Mouse (Mus musculus): ENCODE measurements at regions not wholly inside any gene's neighbourhood (a gene's known extent, or its start where the extent isn't known, plus 50 kb on each side); places are given as distances from the start of the nearest gene placed in this dataset.

DNA sequence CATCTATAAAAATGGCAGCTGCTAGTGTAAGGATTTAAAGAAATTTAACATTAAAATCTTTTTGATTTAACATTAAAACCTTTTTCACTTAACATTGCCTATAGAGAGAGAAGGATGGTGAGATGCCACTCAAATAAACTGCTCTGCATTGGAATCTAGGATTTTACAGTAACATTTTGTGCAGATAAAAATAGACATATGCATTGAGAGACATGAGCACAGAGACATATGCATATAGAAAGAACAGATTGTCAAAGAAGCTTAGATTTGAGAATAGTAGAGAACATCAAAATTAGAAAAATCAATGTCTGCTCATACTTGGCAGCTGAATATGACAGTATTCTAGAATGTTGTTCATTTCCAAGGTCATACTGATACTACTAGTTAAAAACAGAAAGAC, 220.2 kb downstream of the Arap2 start:
- no peak for TF ChIP-seq CTCF (IDR thresholded peaks at IDR 0.05; ENCODE audit: low read depth)
- TF ChIP-seq EP300 (IDR thresholded peaks at IDR 0.05; ENCODE audit: low read depth): no peak
- H3K4me2 ChIP-seq (ENCODE audit: low read depth, low read length): no peak overlapping the region
- no peak for DNase-seq
- no peak overlapping the region for H3K4me3 ChIP-seq (ENCODE audit: low read depth, low read length)
- ATAC-seq: no peak
- no peaks in the 10 kb centered on the region for H3K36me3 ChIP-seq (replicated peaks; ENCODE audit: insufficient read depth, low read length)
- H3K27me3 ChIP-seq (ENCODE audit: insufficient read depth, low read length): no peaks in the 10 kb centered on the region
- no peaks in the 10 kb centered on the region for H3K4me1 ChIP-seq (ENCODE audit: insufficient read depth)
- no peak overlapping the region for H3K9ac ChIP-seq (replicated peaks)
- H3K27ac ChIP-seq (ENCODE audit: low read depth): no peak overlapping the region
- no peaks in the 10 kb centered on the region for H3K9me3 ChIP-seq (ENCODE audit: low read length)

- no peak for ATAC-seq
Measured at GRCm38 (mm10) chr5:62539304-62539703, 226.7 kb downstream of the Arap2 start.

GRCm38 (mm10) chr5:62511827-62512226, 254.1 kb downstream of the Arap2 start:
- WGBS (ENCODE audit: insufficient replicate concordance): 63% methylated on average over 1 of the region's 1 CpGs
- H3K36me3 ChIP-seq (replicated peaks; ENCODE audit: insufficient read depth, low read length): no peaks in the 10 kb centered on the region
- H3K9me3 ChIP-seq (ENCODE audit: low read length): no peaks in the 10 kb centered on the region
- no peaks in the 10 kb centered on the region for H3K4me1 ChIP-seq (ENCODE audit: insufficient read depth)
- no peak for ATAC-seq
- TF ChIP-seq CTCF (IDR thresholded peaks at IDR 0.05; ENCODE audit: low read depth) (no peak), EP300 (IDR thresholded peaks at IDR 0.05; ENCODE audit: low read depth) (no peak)
- no peaks in the 10 kb centered on the region for H3K27me3 ChIP-seq (ENCODE audit: insufficient read depth, low read length)
- no peak for DNase-seq
- no peak overlapping the region for H3K9ac ChIP-seq (replicated peaks)
- H3K4me2 ChIP-seq (ENCODE audit: low read depth, low read length): no peak overlapping the region
- H3K27ac ChIP-seq (ENCODE audit: low read depth): no peak overlapping the region
- no peak overlapping the region for H3K4me3 ChIP-seq (ENCODE audit: low read depth, low read length)

More at GRCm38 (mm10) chr5:62539304-62539703, 226.7 kb downstream of the Arap2 start:
- DNase-seq: no peak
- Histone ChIP-seq H3K4me1 (ENCODE audit: insufficient read depth) (no peaks in the 10 kb centered on the region), H3K27me3 (ENCODE audit: insufficient read depth, low read length) (no peaks in the 10 kb centered on the region), H3K9ac (replicated peaks) (no peak overlapping the region), H3K4me2 (ENCODE audit: low read depth, low read length) (no peak overlapping the region), H3K36me3 (replicated peaks; ENCODE audit: insufficient read depth, low read length) (no peaks in the 10 kb centered on the region), H3K4me3 (ENCODE audit: low read depth, low read length) (no peak overlapping the region), H3K27ac (ENCODE audit: low read depth) (no peak overlapping the region), H3K9me3 (ENCODE audit: low read length) (no peaks in the 10 kb centered on the region)
- WGBS (ENCODE audit: insufficient replicate concordance): 66% methylated on average over 2 of the region's 2 CpGs
- TF ChIP-seq EP300 (IDR thresholded peaks at IDR 0.05; ENCODE audit: low read depth) (no peak), CTCF (IDR thresholded peaks at IDR 0.05; ENCODE audit: low read depth) (no peak)

GRCm38 (mm10) chr5:62483521-62483920, 282.4 kb downstream of the Arap2 start:
- DNase-seq: no peak
- H3K4me3 ChIP-seq (ENCODE audit: low read depth, low read length): no peak overlapping the region
- no peak overlapping the region for H3K27ac ChIP-seq (ENCODE audit: low read depth)
- H3K9ac ChIP-seq (replicated peaks): no peak overlapping the region
- H3K9me3 ChIP-seq (ENCODE audit: low read length): no peaks in the 10 kb centered on the region
- H3K4me2 ChIP-seq (ENCODE audit: low read depth, low read length): no peak overlapping the region
- no peak for TF ChIP-seq EP300 (IDR thresholded peaks at IDR 0.05; ENCODE audit: low read depth)
- no peak for TF ChIP-seq CTCF (IDR thresholded peaks at IDR 0.05; ENCODE audit: low read depth)
- H3K27me3 ChIP-seq (ENCODE audit: insufficient read depth, low read length): no peaks in the 10 kb centered on the region
- WGBS (ENCODE audit: insufficient replicate concordance): 31% methylated on average over 5 of the region's 5 CpGs
- ATAC-seq: no peak
- no peaks in the 10 kb centered on the region for H3K4me1 ChIP-seq (ENCODE audit: insufficient read depth)
- no peaks in the 10 kb centered on the region for H3K36me3 ChIP-seq (replicated peaks; ENCODE audit: insufficient read depth, low read length)

- H3K4me1 ChIP-seq (ENCODE audit: insufficient read depth): no peaks in the 10 kb centered on the region
- no peak for ATAC-seq
- H3K9me3 ChIP-seq (ENCODE audit: low read length): no peaks in the 10 kb centered on the region
- H3K27me3 ChIP-seq (ENCODE audit: insufficient read depth, low read length): no peaks in the 10 kb centered on the region
- TF ChIP-seq CTCF (IDR thresholded peaks at IDR 0.05; ENCODE audit: low read depth) (peak; percentile 28; the same call in 1 of the 2 replicates), EP300 (IDR thresholded peaks at IDR 0.05; ENCODE audit: low read depth) (no peak)
- H3K9ac ChIP-seq (replicated peaks): no peak overlapping the region
- DNase-seq: no peak
- no peak overlapping the region for H3K27ac ChIP-seq (ENCODE audit: low read depth)
- no peak overlapping the region for H3K4me2 ChIP-seq (ENCODE audit: low read depth, low read length)
- 33% methylated on average over 1 of the region's 1 CpGs for WGBS (ENCODE audit: insufficient replicate concordance)
- H3K36me3 ChIP-seq (replicated peaks; ENCODE audit: insufficient read depth, low read length): no peaks in the 10 kb centered on the region
- H3K4me3 ChIP-seq (ENCODE audit: low read depth, low read length): no peak overlapping the region
Measured at GRCm38 (mm10) chr5:62480967-62481366, 285.0 kb downstream of the Arap2 start.

- H3K27ac ChIP-seq (ENCODE audit: low read depth): no peak overlapping the region
- no peak overlapping the region for H3K9ac ChIP-seq (replicated peaks)
- no peak for TF ChIP-seq CTCF (IDR thresholded peaks at IDR 0.05; ENCODE audit: low read depth)
- no peak for TF ChIP-seq EP300 (IDR thresholded peaks at IDR 0.05; ENCODE audit: low read depth)
- no peak overlapping the region for H3K4me2 ChIP-seq (ENCODE audit: low read depth, low read length)
- ATAC-seq (no peak), DNase-seq (no peak)
- no peaks in the 10 kb centered on the region for H3K9me3 ChIP-seq (ENCODE audit: low read length)
- no peaks in the 10 kb centered on the region for H3K27me3 ChIP-seq (ENCODE audit: insufficient read depth, low read length)
- H3K4me1 ChIP-seq (ENCODE audit: insufficient read depth): no peaks in the 10 kb centered on the region
- H3K4me3 ChIP-seq (ENCODE audit: low read depth, low read length): no peak overlapping the region
- WGBS (ENCODE audit: insufficient replicate concordance): 74% methylated on average over 3 of the region's 3 CpGs
- no peaks in the 10 kb centered on the region for H3K36me3 ChIP-seq (replicated peaks; ENCODE audit: insufficient read depth, low read length)
Measured at GRCm38 (mm10) chr5:62473412-62473811, 292.5 kb downstream of the Arap2 start.

DNA sequence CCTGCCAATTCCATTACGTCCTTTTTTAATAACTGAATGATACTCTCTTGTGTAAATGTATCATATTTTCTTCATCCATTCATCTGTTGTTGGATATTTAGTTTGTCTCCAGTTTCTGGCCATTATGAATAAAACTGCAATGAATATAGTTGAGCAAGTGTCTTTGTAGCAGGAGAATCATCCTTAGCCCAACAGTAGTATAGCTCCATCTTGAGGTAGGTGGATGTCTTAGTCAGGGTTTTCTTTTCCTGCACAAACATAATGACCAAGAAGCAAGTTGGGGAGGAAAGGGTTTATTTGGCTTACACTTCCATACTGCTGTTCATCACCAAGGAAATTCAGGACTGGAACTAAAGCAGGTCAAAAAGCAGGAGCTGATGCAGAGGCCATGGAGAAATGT, 299.2 kb downstream of the Arap2 start:
- no peaks in the 10 kb centered on the region for H3K36me3 ChIP-seq (replicated peaks; ENCODE audit: insufficient read depth, low read length)
- no peak for ATAC-seq

More for the DNA sequence above, 299.2 kb downstream of the Arap2 start:
- Histone ChIP-seq H3K9ac (replicated peaks) (no peak overlapping the region), H3K27me3 (ENCODE audit: insufficient read depth, low read length) (no peaks in the 10 kb centered on the region), H3K4me1 (ENCODE audit: insufficient read depth) (no peaks in the 10 kb centered on the region), H3K27ac (ENCODE audit: low read depth) (no peak overlapping the region), H3K4me2 (ENCODE audit: low read depth, low read length) (no peak overlapping the region), H3K9me3 (ENCODE audit: low read length) (no peaks in the 10 kb centered on the region), H3K4me3 (ENCODE audit: low read depth, low read length) (no peak overlapping the region)
- TF ChIP-seq EP300 (IDR thresholded peaks at IDR 0.05; ENCODE audit: low read depth) (no peak), CTCF (IDR thresholded peaks at IDR 0.05; ENCODE audit: low read depth) (no peak)
- no peak for DNase-seq
- 73% methylated on average over 1 of the region's 1 CpGs for WGBS (ENCODE audit: insufficient replicate concordance)

Data from liver, postnatal 0 days (tissue).